Mouse (Mus musculus) heart, embryonic 12.5 days (tissue): ENCODE measurements around the gene Pdhx. TPM values are rescaled to one million over a fixed set of nuclear protein-coding genes. Genes with fewer than 3 reads are reported as not detected.

ENCODE experiments used
- ATAC-seq: fragments of 200-750 bp; cut with Nextera tagmentation; 2 replicates; pipeline ENCODE4 v1.8.0; 2017; ENCODE audit warnings: moderate TSS enrichment, moderate library complexity; ENCODE audit not compliant: insufficient number of reproducible peaks, low FRiP score
- H3K27ac ChIP-seq: fragments of 300-500 bp; sonication (generic); 2 replicates; pipeline ENCODE4 v1.5.1; 2016; ENCODE audit warnings: mild to moderate bottlenecking, moderate library complexity; ENCODE audit not compliant: poor library complexity, severe bottlenecking
- H3K27me3 ChIP-seq: fragments of 300-500 bp; sonication (generic); replicated peaks from 2 replicates; pipeline ENCODE4 v1.6.1; 2016; ENCODE audit warnings: mild to moderate bottlenecking, moderate library complexity
- H3K36me3 ChIP-seq: fragments of 300-500 bp; sonication (generic); 2 replicates; pipeline ENCODE4 v1.6.1; 2016; ENCODE audit warnings: mild to moderate bottlenecking, moderate library complexity
- H3K4me1 ChIP-seq: fragments of 300-500 bp; sonication (generic); replicated peaks from 2 replicates; pipeline ENCODE4 v1.6.1; 2016; ENCODE audit warnings: mild to moderate bottlenecking
- H3K4me2 ChIP-seq: fragments of 300-500 bp; sonication (generic); 2 replicates; pipeline ENCODE4 v1.6.1; 2016; ENCODE audit warnings: mild to moderate bottlenecking, moderate library complexity
- H3K4me3 ChIP-seq: fragments of 300-500 bp; sonication (generic); 2 replicates; pipeline ENCODE4 v1.5.1; 2016; ENCODE audit warnings: mild to moderate bottlenecking
- H3K9ac ChIP-seq: fragments of 300-500 bp; sonication (generic); 2 replicates; pipeline ENCODE4 v1.6.1; 2016; ENCODE audit warnings: mild to moderate bottlenecking, moderate library complexity
- H3K9me3 ChIP-seq: fragments of 300-500 bp; sonication (generic); replicated peaks from 2 replicates; pipeline ENCODE4 v1.6.1; 2016; ENCODE audit warnings: mild to moderate bottlenecking, moderate library complexity
- WGBS: fragments of 180-500 bp; shearing (Covaris S2); methylation state at CpG from one replicate; pipeline ENCODE4 v1.1.7; 2016; 5-methylcytosine and 5-hydroxymethylcytosine counted together
- polyA plus RNA-seq: library from polyadenylated mRNA; unstranded; fragments of >200 nt; fragmentation: Nextera tagmentation; extraction: Ambion mirVana; gene quantifications from 2 replicates; pipeline ENCODE4 v1.2.1, GENCODE M21; 2016

Gene Pdhx
- polyA plus RNA-seq, 1 experiment from 2014 or later, result 53.6 TPM

DNA sequence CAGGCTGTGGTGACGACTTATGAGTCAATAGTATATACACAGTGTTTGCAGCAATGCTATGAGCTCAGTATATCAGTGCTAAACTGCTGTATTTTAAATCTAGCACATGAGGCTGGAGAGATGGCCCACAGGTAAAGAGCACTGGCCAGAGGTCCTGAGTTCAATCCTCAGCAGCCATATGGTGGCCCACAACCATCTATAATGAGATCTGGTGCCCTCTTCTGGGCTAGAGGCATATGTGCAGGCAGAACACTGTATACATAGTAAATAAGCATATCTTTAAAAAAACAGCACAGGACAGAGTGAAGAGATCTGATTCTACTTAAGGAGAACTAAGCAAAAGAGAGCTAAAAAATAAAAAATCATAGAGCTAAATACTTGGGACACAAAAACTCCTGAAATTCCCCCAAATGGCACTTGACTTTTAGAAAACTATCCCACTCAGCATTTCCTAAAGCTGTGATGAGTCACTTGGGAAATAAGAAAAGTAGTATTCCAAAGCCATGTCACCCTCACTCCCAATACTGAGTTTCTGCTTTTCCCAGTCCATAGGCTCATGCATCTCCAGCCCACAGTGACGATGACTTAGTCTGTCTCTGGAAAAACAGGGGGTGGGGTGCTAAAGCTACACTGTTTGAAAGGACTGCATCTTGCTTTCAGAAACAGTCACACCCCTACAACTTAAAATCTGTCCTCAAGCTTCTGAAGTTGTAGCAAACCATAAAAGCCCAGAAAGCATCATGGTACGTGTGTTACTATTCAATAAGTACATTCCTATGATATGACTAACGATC, 60.3 kb downstream of the Pdhx start:
- Histone ChIP-seq H3K4me1 (peaks cover 5% of the 10 kb centered on the region; the same call in 1 of the 2 replicates), H3K27me3 (no peaks in the 10 kb centered on the region), H3K9me3 (no peaks in the 10 kb centered on the region; the same call in 1 of the 2 replicates), H3K4me2 (no peak overlapping the region), H3K36me3 (no peaks in the 10 kb centered on the region), H3K4me3 (no peak overlapping the region), H3K9ac (no peak overlapping the region), H3K27ac (no peak overlapping the region)
- 80% methylated on average over 4 of the region's 4 CpGs for WGBS
- no peak for ATAC-seq

- 78% methylated on average over 3 of the region's 3 CpGs for WGBS
Measured at GRCm38 (mm10) chr2:103008221-103008620, 65.1 kb downstream of the Pdhx start.

GRCm38 (mm10) chr2:103004599-103004998, 68.7 kb downstream of the Pdhx start:
- H3K4me2 ChIP-seq, result no peak overlapping the region

More at GRCm38 (mm10) chr2:103008221-103008620, 65.1 kb downstream of the Pdhx start:
- ATAC-seq, result no peak
- peaks cover 5% of the 10 kb centered on the region; the same call in 1 of the 2 replicates for H3K4me1 ChIP-seq
- H3K9me3 ChIP-seq, result no peaks in the 10 kb centered on the region; the same call in 1 of the 2 replicates
- H3K27me3 ChIP-seq, result no peaks in the 10 kb centered on the region
- H3K4me2 ChIP-seq, result no peak overlapping the region
- no peak overlapping the region for H3K27ac ChIP-seq
- H3K9ac ChIP-seq, result no peak overlapping the region
- H3K36me3 ChIP-seq, result no peaks in the 10 kb centered on the region
- no peak overlapping the region for H3K4me3 ChIP-seq

GRCm38 (mm10) chr2:102999153-102999575, 74.1 kb downstream of the Pdhx start:
- Histone ChIP-seq H3K36me3 (no peaks in the 10 kb centered on the region), H3K27ac (no peak overlapping the region), H3K4me2 (no peak overlapping the region), H3K9me3 (no peaks in the 10 kb centered on the region), H3K4me3 (no peak overlapping the region), H3K4me1 (no peaks in the 10 kb centered on the region), H3K9ac (no peak overlapping the region), H3K27me3 (no peaks in the 10 kb centered on the region)
- 65% methylated on average over 6 of the region's 6 CpGs for WGBS
- no peak for ATAC-seq

More at GRCm38 (mm10) chr2:103004599-103004998, 68.7 kb downstream of the Pdhx start:
- no peak for ATAC-seq
- H3K9me3 ChIP-seq, result no peaks in the 10 kb centered on the region
- no peaks in the 10 kb centered on the region for H3K4me1 ChIP-seq
- H3K9ac ChIP-seq, result no peak overlapping the region
- 35% methylated on average over 7 of the region's 7 CpGs for WGBS
- no peak overlapping the region for H3K4me3 ChIP-seq
- no peaks in the 10 kb centered on the region for H3K36me3 ChIP-seq
- no peak overlapping the region for H3K27ac ChIP-seq
- H3K27me3 ChIP-seq, result no peaks in the 10 kb centered on the region

DNA sequence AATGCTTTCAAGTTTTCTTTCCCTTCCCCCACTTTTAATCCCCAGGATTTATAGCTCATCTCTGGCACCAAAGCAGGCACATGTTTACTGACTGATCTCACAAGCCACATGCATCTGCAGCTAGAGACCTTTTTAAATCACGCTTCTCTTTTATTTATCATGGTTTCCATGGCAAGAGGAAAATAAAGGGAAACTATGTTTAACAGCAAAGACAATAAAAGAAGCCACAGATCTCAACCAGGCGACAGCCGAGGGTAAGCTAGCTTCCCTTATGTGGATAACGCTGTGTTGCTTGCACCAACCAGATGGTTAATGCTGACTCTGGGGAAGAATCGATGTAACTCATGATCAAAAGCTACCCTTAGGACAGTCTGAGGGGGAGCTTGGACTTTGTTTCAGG, 75.0 kb downstream of the Pdhx start:
- Histone ChIP-seq H3K4me3 (no peak overlapping the region), H3K9ac (no peak overlapping the region), H3K36me3 (no peaks in the 10 kb centered on the region), H3K4me2 (no peak overlapping the region), H3K27ac (no peak overlapping the region), H3K27me3 (no peaks in the 10 kb centered on the region), H3K4me1 (no peaks in the 10 kb centered on the region), H3K9me3 (no peaks in the 10 kb centered on the region)
- 66% methylated on average over 5 of the region's 5 CpGs for WGBS
- no peak for ATAC-seq

GRCm38 (mm10) chr2:102997874-102998273, 75.4 kb downstream of the Pdhx start:
- WGBS, result 78% methylated on average over 1 of the region's 1 CpGs
- Histone ChIP-seq H3K27me3 (no peaks in the 10 kb centered on the region), H3K27ac (no peak overlapping the region), H3K4me1 (no peaks in the 10 kb centered on the region), H3K4me3 (no peak overlapping the region), H3K9ac (no peak overlapping the region), H3K36me3 (no peaks in the 10 kb centered on the region), H3K4me2 (no peak overlapping the region), H3K9me3 (no peaks in the 10 kb centered on the region)
- ATAC-seq, result no peak

DNA sequence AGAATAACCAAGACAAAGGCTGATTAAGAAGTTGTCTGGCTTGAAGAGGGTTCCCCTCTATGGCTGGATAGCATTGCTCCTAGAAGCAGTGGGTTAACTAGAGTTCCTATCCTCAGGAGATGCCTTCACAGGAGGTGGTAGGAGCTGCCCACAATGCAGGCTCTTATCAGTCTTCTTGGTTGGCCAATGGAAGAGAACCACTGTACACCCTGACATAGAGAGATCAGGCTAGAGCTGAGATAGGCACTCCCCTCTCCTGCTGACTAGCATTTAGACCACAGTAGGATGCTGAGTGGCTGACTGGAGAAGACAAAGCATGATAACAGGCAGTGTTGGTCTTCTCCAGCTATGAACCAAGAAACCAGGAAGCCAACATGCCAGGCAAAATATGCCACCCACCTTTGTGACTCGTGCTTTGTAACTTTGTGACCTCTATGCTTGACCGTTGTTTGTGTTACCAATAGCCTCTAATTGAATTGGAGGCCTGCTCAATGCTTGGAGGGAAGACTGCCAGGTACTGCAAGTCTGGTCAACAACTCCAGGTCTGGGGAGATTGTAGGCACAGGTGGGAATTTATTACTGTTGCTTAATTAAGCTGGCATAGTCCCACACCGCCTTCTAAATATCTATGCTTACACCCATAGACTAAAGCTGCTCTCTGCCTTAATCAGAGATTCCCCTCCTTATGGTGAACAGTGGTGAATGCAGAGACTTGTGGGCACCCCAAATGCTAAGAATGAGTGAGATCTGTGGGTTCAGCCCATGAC, 79.3 kb downstream of the Pdhx start:
- ATAC-seq, result no peak
- 92% methylated on average over 3 of the region's 3 CpGs for WGBS
- no peak overlapping the region for H3K27ac ChIP-seq

GRCm38 (mm10) chr2:102992405-102992804, 80.9 kb downstream of the Pdhx start:
- 87% methylated on average over 6 of the region's 6 CpGs for WGBS
- Histone ChIP-seq H3K27me3 (no peaks in the 10 kb centered on the region), H3K4me2 (no peak overlapping the region), H3K9me3 (no peaks in the 10 kb centered on the region), H3K4me3 (no peak overlapping the region), H3K36me3 (no peaks in the 10 kb centered on the region), H3K27ac (no peak overlapping the region), H3K4me1 (no peaks in the 10 kb centered on the region), H3K9ac (no peak overlapping the region)
- no peak for ATAC-seq

More for the DNA sequence above, 79.3 kb downstream of the Pdhx start:
- no peak overlapping the region for H3K4me2 ChIP-seq
- H3K4me3 ChIP-seq, result no peak overlapping the region
- H3K9me3 ChIP-seq, result no peaks in the 10 kb centered on the region
- no peaks in the 10 kb centered on the region for H3K27me3 ChIP-seq
- no peak overlapping the region for H3K9ac ChIP-seq
- no peaks in the 10 kb centered on the region for H3K4me1 ChIP-seq
- H3K36me3 ChIP-seq, result no peaks in the 10 kb centered on the region

DNA sequence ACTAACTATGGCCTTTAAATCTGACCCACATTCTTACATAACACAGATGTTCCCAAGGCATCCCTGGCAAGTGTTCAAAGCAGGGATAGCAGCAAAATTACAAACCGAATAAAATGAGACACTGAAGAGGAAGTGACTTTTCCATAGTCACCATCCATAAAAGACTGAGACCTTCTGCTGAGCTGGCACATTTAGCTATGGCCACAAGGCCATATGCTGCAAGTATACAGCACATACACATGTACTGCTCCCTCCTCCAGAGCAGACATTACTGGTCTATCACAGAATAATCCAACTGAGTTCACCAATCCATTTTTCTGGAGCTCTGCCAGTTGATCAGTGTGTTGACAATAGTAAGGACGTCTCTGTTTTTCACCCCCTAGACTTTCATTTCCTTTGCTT, 83.0 kb downstream of the Pdhx start:
- no peak for ATAC-seq
- peaks cover 4% of the 10 kb centered on the region; the same call in 1 of the 2 replicates for H3K4me1 ChIP-seq
- H3K9ac ChIP-seq, result no peak overlapping the region
- no peak overlapping the region for H3K27ac ChIP-seq
- no peak overlapping the region for H3K4me2 ChIP-seq
- no peaks in the 10 kb centered on the region for H3K9me3 ChIP-seq
- no peaks in the 10 kb centered on the region for H3K36me3 ChIP-seq
- no peak overlapping the region for H3K4me3 ChIP-seq
- WGBS, result 53% methylated on average over 2 of the region's 2 CpGs
- H3K27me3 ChIP-seq, result no peaks in the 10 kb centered on the region

GRCm38 (mm10) chr2:102989446-102989845, 83.9 kb downstream of the Pdhx start:
- Histone ChIP-seq H3K4me1 (peaks cover 4% of the 10 kb centered on the region; the same call in 1 of the 2 replicates), H3K9me3 (no peaks in the 10 kb centered on the region), H3K36me3 (no peaks in the 10 kb centered on the region), H3K27me3 (no peaks in the 10 kb centered on the region), H3K9ac (no peak overlapping the region), H3K4me2 (no peak overlapping the region), H3K27ac (no peak overlapping the region), H3K4me3 (no peak overlapping the region)
- no peak for ATAC-seq
- 81% methylated on average over 1 of the region's 1 CpGs for WGBS

- peaks cover 4% of the 10 kb centered on the region; the same call in 1 of the 2 replicates for H3K4me1 ChIP-seq
- H3K4me2 ChIP-seq, result no peak overlapping the region
- H3K4me3 ChIP-seq, result no peak overlapping the region
- no peaks in the 10 kb centered on the region for H3K36me3 ChIP-seq
- H3K27ac ChIP-seq, result no peak overlapping the region
- H3K9ac ChIP-seq, result no peak overlapping the region
- 89% methylated on average over 4 of the region's 4 CpGs for WGBS
- no peaks in the 10 kb centered on the region for H3K27me3 ChIP-seq
- H3K9me3 ChIP-seq, result no peaks in the 10 kb centered on the region
- ATAC-seq, result no peak
Measured at GRCm38 (mm10) chr2:102987708-102988010, 85.7 kb downstream of the Pdhx start.
